Mouse (Mus musculus): ENCODE data around the gene 1700025G04Rik.

Gene 1700025G04Rik

DNA sequence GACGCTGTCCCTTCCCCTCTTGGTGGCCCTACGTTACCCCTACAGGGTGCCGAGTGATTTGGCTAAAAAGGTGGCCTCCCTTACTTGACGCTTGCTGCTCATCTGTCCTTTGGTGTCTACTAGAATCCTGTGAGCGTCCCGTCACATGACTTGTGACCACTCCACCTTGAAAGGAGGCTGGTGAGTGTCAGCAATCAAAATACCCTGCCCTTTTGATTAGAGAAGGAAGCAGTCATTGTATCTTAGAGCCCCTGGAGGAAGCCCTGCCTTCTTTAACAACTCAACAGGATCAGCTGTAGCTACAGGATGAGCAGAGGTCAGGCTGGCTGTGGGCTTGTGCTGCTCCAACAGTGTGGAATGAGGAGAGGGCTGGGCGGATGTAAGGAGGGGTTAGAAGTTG is 190.0 kb downstream of the 1700025G04Rik start:
- no peak for DNase-seq (ENCODE audit: low spot score in 2 of 2)

DNA sequence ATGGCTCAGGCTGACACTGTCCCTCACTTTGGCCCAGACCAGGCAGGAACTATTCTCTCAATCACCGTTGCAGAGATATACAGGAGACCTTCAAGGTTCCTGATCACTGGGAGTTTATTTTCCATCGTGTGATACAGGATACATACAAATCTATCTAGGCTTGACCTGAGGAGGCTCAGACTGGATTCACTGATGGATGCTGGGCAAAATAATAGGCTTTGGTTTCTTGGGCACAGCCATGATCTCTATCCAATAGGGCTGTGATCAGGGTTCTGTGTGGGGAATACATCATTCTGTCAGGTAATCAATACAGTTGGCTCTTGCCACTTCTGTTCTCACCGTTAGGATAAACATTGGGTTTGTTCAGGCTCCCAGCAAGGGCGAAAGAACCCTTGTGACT is 194.5 kb downstream of the 1700025G04Rik start:
- DNase-seq (ENCODE audit: low spot score in 2 of 2): no peak

DNA sequence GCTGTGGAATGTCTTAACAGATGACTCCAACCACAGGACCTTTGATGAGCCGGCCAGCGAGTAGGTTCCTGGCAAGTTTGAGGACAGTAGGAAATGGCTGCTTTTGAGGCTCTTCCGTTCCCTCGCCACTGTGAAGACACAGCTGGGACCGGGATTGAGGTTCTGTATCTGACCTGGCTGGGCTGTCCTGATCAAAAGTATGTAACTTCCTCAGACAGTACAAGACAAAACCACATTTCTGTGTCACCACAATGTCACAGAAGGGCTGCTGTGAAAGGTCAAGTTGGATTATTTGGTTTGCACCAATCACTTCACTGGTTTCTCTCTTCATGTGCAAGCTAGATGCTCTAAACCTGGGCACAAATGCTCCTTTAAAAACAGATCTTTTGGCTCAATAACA is 195.9 kb downstream of the 1700025G04Rik start:
- no peak for DNase-seq (ENCODE audit: low spot score in 2 of 2)

DNA sequence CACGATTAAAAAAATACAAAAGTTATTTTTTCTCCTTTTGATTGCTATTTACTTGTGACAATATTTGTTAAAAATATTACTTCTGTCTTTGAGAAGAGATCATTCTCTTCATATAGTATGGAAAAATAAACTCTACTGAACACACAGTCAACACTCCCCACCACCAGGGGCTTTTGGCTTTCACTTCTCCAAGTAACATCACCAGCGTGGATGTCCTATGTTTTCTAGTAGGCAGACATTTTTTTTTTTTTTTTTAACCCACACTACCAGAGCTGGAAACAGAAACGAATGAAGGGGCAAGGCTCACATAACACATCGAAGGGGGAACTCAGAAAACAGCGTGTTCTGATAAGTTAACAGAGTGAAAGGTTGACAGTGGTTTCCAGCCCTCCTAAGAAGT is 197.9 kb downstream of the 1700025G04Rik start:
- DNase-seq (ENCODE audit: low spot score in 2 of 2): no peak

DNA sequence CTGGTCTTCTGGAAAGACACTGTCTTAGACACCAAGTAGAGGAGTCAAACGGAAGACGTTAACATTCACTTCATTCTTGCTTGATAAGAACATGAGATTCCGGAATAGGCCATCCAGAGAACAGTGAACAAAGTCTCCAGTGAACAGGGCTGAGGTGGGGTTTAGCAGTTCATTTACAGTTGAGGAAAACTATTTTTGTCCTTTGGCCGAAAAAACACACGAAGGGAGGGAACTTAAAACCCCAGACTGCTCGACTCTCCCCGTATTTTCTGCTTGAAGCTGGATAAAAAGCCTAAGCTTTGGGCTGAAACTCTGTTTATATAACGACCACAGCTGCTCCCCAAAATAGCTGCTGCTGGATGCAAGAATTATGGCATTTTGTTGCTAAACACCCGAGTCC is 198.7 kb downstream of the 1700025G04Rik start:
- DNase-seq (ENCODE audit: low spot score in 2 of 2): no peak

DNA sequence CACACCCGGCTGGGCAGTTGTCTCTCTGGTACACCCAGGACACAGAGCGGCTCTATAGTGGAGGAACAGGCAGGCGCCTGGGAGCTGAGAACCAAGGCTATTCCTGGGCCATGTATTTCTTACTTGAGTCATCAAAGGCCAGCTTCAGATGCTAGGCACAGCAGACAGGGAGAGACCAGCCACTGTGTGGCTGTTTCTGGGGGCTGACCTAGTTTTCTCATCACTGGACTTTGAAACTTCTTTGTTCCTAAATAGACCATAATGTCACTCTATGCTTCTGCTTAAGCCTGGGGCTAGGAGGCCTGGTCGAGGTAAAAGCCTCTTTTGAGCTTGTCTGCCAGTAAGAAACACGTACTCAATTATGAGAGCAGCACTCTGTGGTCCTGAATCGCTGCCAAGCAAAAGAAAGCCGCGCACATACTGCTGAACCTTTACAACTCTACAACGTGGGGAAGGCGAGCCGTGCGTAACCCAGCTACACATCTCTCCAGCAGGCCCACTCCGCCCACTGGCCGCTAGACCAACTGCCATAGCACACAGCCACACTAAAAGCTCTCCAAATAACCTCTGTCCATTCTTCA is 199.8 kb downstream of the 1700025G04Rik start:
- DNase-seq (ENCODE audit: low spot score in 2 of 2): no peak

DNA sequence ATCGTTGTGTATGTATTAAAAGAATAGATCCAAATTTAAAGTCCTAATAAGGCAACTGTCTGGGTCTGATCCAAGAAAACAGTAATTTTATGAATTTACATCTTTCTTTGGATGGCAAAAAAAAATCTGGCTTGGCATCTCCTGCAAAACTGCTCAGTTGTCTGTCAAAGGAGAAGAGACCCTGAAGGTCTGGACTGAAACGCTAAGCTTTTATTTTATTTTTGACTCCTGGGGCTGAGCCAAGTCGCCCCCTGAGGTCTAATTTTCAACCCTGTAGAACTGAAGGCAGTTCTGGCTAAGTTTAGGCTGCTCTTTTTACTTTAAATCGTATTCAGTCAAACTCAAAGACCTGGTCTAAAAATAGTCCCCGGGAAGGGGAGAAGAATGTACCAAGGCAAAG is 202.3 kb downstream of the 1700025G04Rik start:
- no peak for DNase-seq (ENCODE audit: low spot score in 2 of 2)

DNA sequence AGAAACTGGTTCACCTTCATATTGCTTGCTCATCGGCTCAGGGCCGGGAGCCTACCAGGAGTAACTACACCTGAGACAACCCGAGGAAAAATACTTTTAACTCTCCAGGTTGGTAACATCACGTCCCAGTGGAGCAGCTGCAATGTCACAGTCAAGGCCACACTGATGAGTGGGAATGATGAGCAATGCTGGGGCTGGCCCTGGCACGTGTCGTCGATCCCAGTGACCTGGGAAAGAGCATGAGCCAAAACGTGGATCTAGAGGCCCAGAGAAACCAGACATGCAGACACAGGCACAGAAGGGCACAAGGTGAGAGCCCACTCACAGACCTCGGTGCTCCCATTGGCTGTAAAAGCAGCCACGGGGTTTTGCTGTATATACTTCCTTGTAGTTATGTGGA is 202.8 kb downstream of the 1700025G04Rik start:
- DNase-seq (ENCODE audit: low spot score in 2 of 2): no peak

DNA sequence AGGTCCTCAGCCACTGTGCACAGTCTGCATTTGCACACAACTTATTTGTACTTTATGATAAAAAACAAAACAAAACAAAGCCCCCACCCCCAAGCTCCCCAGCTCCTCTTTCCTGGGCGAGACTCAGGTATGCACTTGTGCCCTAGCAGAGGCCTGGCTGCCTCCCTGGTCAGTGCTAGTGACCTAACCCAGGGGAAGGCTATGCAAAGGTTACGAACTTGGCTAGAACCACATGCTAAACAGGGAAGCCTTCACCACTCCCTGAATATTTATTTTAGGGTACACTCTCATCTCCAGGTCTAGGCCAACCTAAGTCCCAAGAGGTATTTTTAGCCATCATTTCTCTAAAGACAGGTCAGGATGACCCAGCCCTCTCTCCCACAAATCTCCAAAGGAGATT is 203.8 kb downstream of the 1700025G04Rik start:
- no peak for DNase-seq (ENCODE audit: low spot score in 2 of 2)

DNA sequence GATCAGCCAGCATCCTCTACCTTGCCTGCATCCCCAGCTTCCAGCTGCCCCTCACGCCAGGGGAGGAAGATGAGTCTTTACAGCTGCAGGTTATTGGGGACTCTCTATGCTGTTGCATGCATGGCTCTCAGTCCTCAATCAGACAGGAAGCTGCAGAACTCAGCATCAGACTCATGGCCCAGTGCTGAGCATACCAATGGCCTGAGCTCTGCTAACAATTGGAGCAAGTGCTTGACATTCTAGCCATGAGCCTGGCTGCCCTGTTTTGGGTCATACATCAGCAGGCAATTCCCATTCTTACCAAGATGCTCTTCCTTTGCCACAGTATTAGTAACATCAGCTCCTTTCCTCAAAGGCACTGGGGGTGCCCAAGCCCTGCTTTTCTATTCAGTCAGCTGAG is 208.7 kb downstream of the 1700025G04Rik start:
- no peak for DNase-seq (ENCODE audit: low spot score in 2 of 2)

DNA sequence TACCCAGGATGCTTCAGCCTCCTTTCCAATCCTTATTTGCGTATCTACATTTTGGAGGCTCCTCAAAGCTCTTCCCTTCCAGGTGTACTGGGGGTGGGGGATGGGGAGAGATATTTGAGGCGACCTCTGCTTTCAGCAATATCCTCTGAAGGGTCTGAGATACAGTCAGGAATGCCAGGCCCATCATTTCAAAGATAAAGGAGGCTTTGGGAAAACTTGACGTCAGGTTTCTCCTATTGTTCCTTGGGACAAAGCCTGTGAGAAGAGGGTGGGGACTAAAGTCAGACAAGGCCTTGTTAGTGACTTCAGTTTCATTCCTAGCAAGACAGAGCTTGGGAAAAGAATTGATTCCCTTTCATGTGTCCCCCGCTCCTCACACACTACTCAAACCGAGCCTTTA is 209.2 kb downstream of the 1700025G04Rik start:
- no peak for DNase-seq (ENCODE audit: low spot score in 2 of 2)

DNA sequence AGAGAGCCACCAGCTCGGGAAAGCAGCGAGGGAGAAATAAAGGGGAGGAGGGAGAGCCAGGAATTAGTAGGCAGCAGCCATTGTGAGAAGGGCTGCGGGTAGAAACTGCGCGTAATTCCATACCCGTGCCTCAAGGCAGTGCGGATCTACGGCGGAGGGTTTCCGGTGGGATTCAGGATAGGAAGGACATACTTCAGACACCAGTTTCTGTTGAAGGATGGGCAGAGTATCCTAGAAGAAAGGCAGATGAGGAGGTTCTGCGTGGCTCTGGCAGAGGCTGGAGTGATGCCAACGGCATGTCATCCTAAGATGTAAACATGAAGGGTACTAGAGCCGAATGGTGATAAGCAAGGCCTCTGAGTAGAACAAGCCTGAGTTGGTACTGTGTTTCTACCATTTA is 210.0 kb downstream of the 1700025G04Rik start:
- no peak for DNase-seq (ENCODE audit: low spot score in 2 of 2)

DNA sequence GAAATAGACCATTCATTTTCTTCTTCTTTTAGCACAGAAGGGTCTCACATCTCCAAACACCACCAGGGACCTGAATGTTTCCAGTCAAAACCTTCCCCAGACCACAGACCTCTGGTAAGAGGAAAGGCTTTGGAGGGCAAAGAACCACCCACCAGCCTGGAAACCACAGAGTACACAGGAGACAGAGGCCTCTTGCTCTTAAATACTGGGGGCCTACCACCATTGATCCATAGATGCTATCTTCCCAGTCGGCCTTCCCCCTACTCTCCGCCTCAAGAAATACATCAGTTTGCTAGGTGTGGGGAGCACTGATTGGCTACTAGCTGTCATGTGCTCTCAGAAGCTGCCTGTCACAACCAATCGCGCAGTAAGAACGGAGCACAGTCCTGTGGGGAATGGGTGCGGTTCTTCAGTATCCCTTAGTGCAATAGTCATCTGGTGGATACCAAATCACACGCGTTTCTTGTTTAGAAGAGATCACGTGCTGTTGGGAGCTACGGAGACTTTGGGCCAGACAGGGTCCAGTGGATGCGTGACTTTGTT is 210.5 kb downstream of the 1700025G04Rik start:
- DNase-seq (ENCODE audit: low spot score in 2 of 2): no peak

DNA sequence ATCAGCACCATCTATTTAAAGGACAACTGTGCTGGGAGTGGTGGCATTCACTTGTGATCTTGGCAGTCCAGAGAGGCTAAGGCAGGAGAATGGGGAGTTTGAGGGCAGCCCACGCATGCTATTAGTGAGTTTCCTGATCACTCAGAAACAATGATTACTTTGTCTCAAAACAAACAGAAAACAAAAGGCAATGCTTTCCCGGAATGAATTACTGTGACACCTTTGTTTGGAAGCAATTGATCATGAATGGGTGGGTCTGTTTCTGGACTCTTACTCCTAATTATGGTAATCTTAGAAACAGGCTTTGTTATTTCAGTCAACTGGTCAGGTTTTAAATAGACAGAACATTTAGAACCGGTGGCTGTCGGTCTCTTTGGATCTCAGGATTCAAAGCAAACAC is 211.5 kb downstream of the 1700025G04Rik start:
- no peak for DNase-seq (ENCODE audit: low spot score in 2 of 2)

DNA sequence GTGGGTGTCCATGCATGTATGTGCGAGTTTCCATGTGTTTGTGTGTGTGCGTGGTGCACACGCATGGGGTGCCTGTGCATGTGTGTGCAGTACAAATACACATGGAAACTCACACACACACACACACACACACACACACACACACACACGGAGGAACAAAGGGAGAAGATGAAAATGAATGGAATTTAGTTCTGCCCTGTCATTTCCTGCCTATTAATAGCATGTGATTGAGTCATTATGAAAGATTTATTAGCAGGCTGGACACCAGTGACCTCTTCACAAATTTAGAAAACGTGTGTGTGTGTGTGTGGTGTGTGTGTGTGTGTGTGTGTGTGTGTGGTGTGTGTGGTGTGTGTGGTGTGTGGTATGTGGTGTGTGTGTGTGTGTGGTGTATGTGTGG is 217.0 kb downstream of the 1700025G04Rik start:
- no peak for DNase-seq (ENCODE audit: low spot score in 2 of 2)

DNA sequence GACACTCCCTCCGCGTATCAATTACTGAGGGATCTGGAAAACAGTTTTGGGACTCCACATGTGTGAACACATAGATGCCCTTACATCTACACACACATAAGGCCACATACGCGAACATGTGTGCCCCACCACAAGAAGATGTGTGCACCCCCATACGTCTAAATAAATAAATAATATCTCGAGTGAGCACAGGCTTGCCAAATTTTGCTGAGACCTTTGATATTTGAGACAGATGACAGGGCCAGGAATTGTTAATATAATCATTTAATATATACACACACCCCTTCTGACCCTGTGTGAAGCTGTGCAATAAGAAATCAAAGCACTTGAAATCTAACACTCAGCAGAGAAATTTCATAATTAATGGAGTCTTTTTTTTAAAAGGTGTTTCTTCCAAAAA is 225.6 kb downstream of the 1700025G04Rik start:
- DNase-seq (ENCODE audit: low spot score in 2 of 2): no peak

DNA sequence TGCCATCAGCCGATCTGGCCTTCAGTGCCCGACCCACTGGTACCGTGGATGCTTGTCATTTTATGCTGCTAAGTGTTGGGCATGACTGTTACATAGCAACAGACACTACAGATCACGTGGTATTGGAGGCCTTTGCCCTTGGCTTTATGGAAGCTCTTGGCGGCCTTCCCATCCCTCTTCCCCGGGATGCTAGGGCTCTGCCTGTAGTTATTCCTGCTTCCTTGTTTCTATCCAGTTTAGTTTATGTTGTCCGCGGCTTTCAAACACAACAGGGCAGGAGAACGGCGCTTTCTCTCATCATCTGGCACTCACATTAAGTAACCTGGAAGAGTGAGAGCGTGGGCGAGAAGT is 226.2 kb downstream of the 1700025G04Rik start:
- no peak for DNase-seq (ENCODE audit: low spot score in 2 of 2)

DNA sequence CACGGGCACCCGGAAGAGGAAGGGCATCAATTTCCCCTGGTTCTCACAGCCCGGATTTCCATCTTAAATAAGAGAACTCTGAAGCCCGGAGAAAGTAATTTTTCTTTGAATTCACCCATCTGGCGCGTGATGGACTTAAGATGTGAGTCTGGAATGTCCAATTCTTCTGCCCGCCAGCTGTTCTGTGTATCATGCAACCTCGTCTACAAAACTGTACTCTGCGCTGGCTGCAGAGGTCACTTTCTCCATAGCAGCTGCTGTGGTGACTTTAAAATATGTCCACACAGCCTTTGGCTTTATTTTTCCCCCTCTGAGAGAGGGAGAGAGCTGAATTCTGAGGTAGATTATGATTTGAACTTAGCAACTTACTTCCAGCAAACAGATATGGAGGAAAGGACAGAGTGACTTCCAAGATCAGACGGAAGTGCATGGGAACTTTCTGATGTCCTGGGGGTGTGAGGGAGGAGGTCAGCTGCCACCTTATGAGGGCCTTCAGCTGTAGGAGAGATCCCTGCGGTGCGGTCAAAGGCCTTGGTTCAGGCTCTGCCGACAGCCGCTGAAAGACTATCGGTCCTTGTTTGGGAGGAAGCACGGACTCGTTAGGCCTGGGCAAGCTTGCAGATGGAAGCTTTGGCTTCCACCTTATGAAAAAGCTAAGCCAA is 226.7 kb downstream of the 1700025G04Rik start:
- DNase-seq (ENCODE audit: low spot score in 2 of 2): no peak

DNA sequence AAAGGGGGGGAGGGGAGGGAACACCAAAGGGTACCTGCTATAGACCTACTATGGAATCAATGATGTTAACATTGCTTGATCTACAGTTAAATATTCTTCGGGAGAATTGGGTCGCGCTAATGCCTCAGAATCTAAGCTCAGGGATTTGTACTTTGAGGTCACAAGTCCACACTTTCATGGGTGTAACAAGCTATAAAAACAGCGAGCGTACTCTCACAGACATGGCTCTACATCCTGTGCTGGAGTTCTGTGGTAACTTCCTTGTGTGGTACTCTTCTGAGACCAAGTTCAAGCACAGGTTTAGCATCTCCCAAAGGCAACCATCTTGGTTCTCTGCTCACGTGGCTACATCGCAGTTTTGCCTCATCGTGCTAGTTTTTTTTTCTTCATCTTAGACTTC is 227.8 kb downstream of the 1700025G04Rik start:
- no peak for DNase-seq (ENCODE audit: low spot score in 2 of 2)

DNA sequence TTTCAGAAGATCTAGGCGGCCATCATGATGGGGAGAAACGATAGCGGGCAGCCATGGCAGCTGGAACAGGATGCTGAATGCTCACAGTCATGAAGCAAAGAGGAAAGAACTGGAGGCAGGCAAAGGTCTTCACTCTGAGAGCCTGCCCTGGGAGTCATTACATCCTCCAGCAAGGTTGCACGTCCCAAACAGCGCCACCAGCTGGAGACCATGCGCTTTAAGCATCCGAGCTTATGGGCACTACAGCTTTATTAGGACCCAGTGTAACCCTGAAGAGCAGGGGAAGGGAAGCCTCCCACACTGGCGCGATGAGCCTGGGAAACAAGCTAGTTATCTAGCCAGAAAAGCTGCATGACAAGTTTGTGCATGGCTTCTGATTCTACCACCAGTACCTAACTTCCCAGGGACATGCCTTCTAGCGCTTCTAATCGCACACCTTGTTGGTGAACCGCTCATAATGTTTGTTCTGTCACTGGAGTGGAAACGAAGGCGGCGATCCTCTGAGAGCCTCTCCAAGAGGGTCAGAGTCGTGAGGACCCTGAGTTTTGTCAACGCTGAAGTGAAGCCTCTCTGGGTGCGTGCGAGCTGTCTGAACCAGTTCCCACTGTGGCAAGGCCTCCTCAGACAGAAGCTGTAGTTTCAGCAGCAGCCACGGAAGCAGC is 228.5 kb downstream of the 1700025G04Rik start:
- no peak for DNase-seq (ENCODE audit: low spot score in 2 of 2)

DNA sequence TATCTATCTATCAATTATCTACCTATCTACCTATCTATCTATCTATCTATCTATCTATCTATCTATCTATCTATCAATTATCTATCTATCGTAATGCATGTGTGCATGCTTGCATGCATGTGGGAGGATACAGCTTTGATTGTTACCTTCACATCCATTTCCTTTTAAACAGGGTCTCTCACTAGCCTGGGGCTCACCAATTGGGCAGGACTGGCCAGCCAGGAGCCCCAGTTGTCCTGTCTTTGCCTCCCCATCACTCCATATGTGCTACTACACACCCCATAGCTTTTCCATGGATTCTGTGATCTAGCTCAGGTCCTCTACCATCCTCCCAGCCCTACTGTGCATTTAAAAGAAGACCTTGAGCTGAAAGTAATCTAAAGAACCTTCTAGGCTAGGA is 231.5 kb downstream of the 1700025G04Rik start:
- no peak for DNase-seq (ENCODE audit: low spot score in 2 of 2)

DNA sequence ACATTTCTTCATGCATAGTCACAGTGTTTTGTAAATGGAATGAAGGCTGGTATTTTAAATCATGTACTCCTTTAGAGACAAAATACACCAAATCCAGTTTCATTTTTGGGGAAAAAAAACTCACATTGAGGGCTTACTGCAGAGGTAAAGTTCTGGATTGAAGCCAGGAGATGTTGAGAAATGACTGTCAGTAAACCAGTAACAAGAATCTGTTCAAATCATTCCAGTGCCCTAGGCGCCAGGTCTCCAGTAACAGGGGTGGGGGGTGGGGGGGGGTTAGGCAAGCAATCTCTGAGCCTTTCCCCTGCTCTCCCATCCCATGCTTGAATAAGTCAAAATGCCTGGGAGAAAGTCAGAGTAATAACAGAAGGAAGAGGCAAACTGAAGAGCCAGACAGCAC is 234.4 kb downstream of the 1700025G04Rik start:
- DNase-seq (ENCODE audit: low spot score in 2 of 2): no peak

DNA sequence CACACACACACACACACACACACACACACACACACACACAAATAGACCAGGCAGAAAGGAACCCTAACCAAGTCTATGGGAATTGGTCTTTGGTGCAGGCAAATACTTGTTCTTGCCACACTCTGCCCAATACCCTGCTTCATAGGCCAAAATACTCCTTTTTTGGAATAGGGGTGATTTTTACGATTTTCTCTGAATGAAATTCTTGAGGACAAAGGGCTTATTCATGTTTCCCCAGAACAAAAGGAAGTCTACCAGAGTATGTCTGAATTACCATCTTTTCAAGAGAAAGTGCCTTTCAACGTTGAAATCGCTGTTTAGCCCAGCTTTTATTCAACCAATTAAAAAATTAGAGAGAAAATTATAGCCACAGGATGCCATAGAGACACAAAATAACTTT is 237.9 kb downstream of the 1700025G04Rik start:
- DNase-seq (ENCODE audit: low spot score in 2 of 2): no peak
